Mouse (Mus musculus) mouse embryonic stem cell (cell line): ENCODE results near the gene Dis3l2.

Experiments
- in situ Hi-C, 2 experiments: fragments of 300-500 bp; cut with MboI; formaldehyde crosslinking; loops; 1 replicate in 1 of 2; 3 replicates in 1 of 2; pipeline ENCODE4 v1.14.3; 2019 to 2020; ENCODE audit warnings: low sequenced_read_pairs in 2 of 2, low pct_unique_long_range_greater_than_20kb in 1 of 2, mixed read lengths in 1 of 2; ENCODE audit not compliant: unreplicated experiment in 1 of 2

Dis3l2 gene

GRCm38 (mm10) chr1:86703300-86703964 is at the start of gene Dis3l2:
Gene Dis3l2, plus strand, starts transcription at chr1:86703808.
- in situ Hi-C loops = loop anchor here in 1 of 2 experiments (10.0 kb wide), 1 partner anchor 341 kb away; no protein-coding TSS in a partner anchor

- in situ Hi-C loops = no loop called here
Observed at GRCm38 (mm10) chr1:86657071-86657470, 46.5 kb upstream of the Dis3l2 start.

- in situ Hi-C loops = no loop called here
Observed at GRCm38 (mm10) chr1:86665091-86665490, 38.5 kb upstream of the Dis3l2 start.

- in situ Hi-C loops = no loop called here
Observed at GRCm38 (mm10) chr1:86669552-86670273, 33.9 kb upstream of the Dis3l2 start.

- in situ Hi-C loops = no loop called here
Observed at GRCm38 (mm10) chr1:86670279-86671038, 33.1 kb upstream of the Dis3l2 start, which contains the start of gene Nppc. Gene Nppc, minus strand, starts transcription at chr1:86670571.

GRCm38 (mm10) chr1:86674385-86674784 is 29.2 kb upstream of the Dis3l2 start:
- in situ Hi-C loops = no loop called here

GRCm38 (mm10) chr1:86675126-86675525 is 28.5 kb upstream of the Dis3l2 start:
- in situ Hi-C loops = loop anchor here in 1 of 2 experiments (25.0 kb wide), 1 partner anchor 387 kb away; no protein-coding TSS in a partner anchor

GRCm38 (mm10) chr1:86677624-86678023 is 26.0 kb upstream of the Dis3l2 start:
- in situ Hi-C loops = loop anchor here in 1 of 2 experiments (25.0 kb wide), 1 partner anchor 385 kb away; no protein-coding TSS in a partner anchor

GRCm38 (mm10) chr1:86678667-86679066 is 24.9 kb upstream of the Dis3l2 start:
- in situ Hi-C loops = loop anchor here in 1 of 2 experiments (25.0 kb wide), 1 partner anchor 384 kb away; no protein-coding TSS in a partner anchor

GRCm38 (mm10) chr1:86687236-86687635 is 16.4 kb upstream of the Dis3l2 start:
- in situ Hi-C loops = loop anchor here in 1 of 2 experiments (25.0 kb wide), 1 partner anchor 375 kb away; no protein-coding TSS in a partner anchor

- in situ Hi-C loops = loop anchor here in 1 of 2 experiments (25.0 kb wide), 1 partner anchor 371 kb away; no protein-coding TSS in a partner anchor
Observed at GRCm38 (mm10) chr1:86691027-86691426, 12.6 kb upstream of the Dis3l2 start.

- in situ Hi-C loops = loop anchor here in 1 of 2 experiments (25.0 kb wide), 1 partner anchor 365 kb away; no protein-coding TSS in a partner anchor
Observed at GRCm38 (mm10) chr1:86696948-86697347, 6.7 kb upstream of the Dis3l2 start.

GRCm38 (mm10) chr1:86698721-86699120 is 4.9 kb upstream of the Dis3l2 start:
- in situ Hi-C loops = loop anchor here in 1 of 2 experiments (25.0 kb wide), 1 partner anchor 364 kb away; no protein-coding TSS in a partner anchor

- in situ Hi-C loops = loop anchor here (10.0 to 25.0 kb wide), 2 partner anchors 345 to 363 kb away; no protein-coding TSS in a partner anchor
Observed at GRCm38 (mm10) chr1:86699346-86700136, 4.1 kb upstream of the Dis3l2 start.

GRCm38 (mm10) chr1:86700367-86700766 is 3.2 kb upstream of the Dis3l2 start:
- in situ Hi-C loops = loop anchor here in 1 of 2 experiments (10.0 kb wide), 1 partner anchor 344 kb away; no protein-coding TSS in a partner anchor

GRCm38 (mm10) chr1:86703965-86704326 is 338 bp downstream of the Dis3l2 start:
- in situ Hi-C loops = loop anchor here in 1 of 2 experiments (10.0 kb wide), 1 partner anchor 341 kb away; no protein-coding TSS in a partner anchor

- in situ Hi-C loops = loop anchor here in 1 of 2 experiments (10.0 kb wide), 1 partner anchor 339 kb away; no protein-coding TSS in a partner anchor
Observed at GRCm38 (mm10) chr1:86705461-86705860, 1.9 kb downstream of the Dis3l2 start.
